Mouse (Mus musculus) forebrain, embryonic 16.5 days (tissue): Measurements from ENCODE around the gene Ddx23. TPM values are rescaled to one million over a fixed set of nuclear protein-coding genes. Genes with fewer than 3 reads are reported as not detected.

Experiments used
- ATAC-seq: fragments of 200-750 bp; cut with Nextera tagmentation; 2 replicates; pipeline ENCODE4 v1.8.0; 2017; ENCODE audit warnings: mild to moderate bottlenecking, moderate library complexity
- H3K27ac ChIP-seq: fragments of 300-500 bp; sonication (generic); 2 replicates; pipeline ENCODE4 v1.5.1; 2014; ENCODE audit warnings: low read length, control low read depth
- H3K27me3 ChIP-seq: fragments of 300-500 bp; sonication (generic); replicated peaks from 2 replicates; pipeline ENCODE4 v1.6.1; 2014; ENCODE audit warnings: low read length; ENCODE audit not compliant: control insufficient read depth, insufficient read depth
- H3K36me3 ChIP-seq: fragments of 300-500 bp; sonication (generic); 2 replicates; pipeline ENCODE4 v1.6.1; 2014; ENCODE audit not compliant: control insufficient read depth, insufficient read depth
- H3K4me1 ChIP-seq: fragments of 300-500 bp; sonication (generic); replicated peaks from 2 replicates; pipeline ENCODE4 v1.6.1; 2014; ENCODE audit warnings: low read length; ENCODE audit not compliant: control insufficient read depth, insufficient read depth
- H3K4me2 ChIP-seq: fragments of 300-500 bp; sonication (generic); 2 replicates; pipeline ENCODE4 v1.6.1; 2014; ENCODE audit warnings: mild to moderate bottlenecking, low read length, control low read depth
- H3K4me3 ChIP-seq: fragments of 300-500 bp; sonication (generic); replicated peaks from 2 replicates; pipeline ENCODE4 v1.5.1; 2014; ENCODE audit warnings: mild to moderate bottlenecking, low read length, control low read depth
- H3K9ac ChIP-seq: fragments of 300-500 bp; sonication (generic); replicated peaks from 2 replicates; pipeline ENCODE4 v1.6.1; 2014; ENCODE audit warnings: low read depth, low read length, control low read depth
- H3K9me3 ChIP-seq: fragments of 300-500 bp; sonication (generic); 2 replicates; pipeline ENCODE4 v1.6.1; 2016; ENCODE audit warnings: low read length; ENCODE audit not compliant: control insufficient read depth
- WGBS: fragments of 180-500 bp; shearing (Covaris S2); extraction: QIAGEN DNeasy Blood & Tissue Kit; methylation state at CpG from one replicate; pipeline ENCODE4 v1.1.7; 2014; 5-methylcytosine and 5-hydroxymethylcytosine counted together
- polyA plus RNA-seq: library from polyadenylated mRNA; unstranded; fragments of >200 nt; fragmentation: Nextera tagmentation; extraction: Ambion mirVana; gene quantifications from 2 replicates; pipeline ENCODE4 v1.2.1, GENCODE M21; 2015

Ddx23 gene
- polyA plus RNA-seq, 1 experiment from 2014 or later, result 25.5 TPM

DNA sequence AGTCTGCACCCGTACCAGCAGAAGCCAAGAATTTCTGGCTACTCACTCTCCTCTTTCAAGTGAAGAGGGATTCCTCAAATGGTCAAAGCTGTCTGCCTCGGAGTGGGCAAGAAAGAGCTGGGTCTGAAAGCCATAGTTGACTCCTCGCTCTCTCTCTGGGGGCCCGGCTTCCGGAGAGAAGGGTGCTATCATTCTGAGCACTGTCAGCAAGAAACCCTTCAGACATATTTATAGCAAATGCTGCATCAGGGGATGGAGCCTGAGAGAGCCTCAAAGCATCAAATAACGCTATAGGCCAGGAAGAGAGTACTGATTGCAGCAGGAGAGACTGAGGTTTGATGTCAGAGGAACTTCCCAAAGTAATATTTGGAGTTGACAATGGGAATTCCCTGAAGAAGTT lies 33.2 kb downstream of the Ddx23 start:
- Histone ChIP-seq H3K4me3 (no peak overlapping the region), H3K9ac (no peak overlapping the region), H3K27ac (no peak overlapping the region), H3K4me1 (peaks cover 32% of the 10 kb centered on the region), H3K36me3 (no peaks in the 10 kb centered on the region), H3K27me3 (peaks cover 5% of the 10 kb centered on the region; the same call in 1 of the 2 replicates), H3K4me2 (no peak overlapping the region), H3K9me3 (no peaks in the 10 kb centered on the region; the same call in 1 of the 2 replicates)
- 57% methylated on average over 6 of the region's 6 CpGs for WGBS
- no peak for ATAC-seq

DNA sequence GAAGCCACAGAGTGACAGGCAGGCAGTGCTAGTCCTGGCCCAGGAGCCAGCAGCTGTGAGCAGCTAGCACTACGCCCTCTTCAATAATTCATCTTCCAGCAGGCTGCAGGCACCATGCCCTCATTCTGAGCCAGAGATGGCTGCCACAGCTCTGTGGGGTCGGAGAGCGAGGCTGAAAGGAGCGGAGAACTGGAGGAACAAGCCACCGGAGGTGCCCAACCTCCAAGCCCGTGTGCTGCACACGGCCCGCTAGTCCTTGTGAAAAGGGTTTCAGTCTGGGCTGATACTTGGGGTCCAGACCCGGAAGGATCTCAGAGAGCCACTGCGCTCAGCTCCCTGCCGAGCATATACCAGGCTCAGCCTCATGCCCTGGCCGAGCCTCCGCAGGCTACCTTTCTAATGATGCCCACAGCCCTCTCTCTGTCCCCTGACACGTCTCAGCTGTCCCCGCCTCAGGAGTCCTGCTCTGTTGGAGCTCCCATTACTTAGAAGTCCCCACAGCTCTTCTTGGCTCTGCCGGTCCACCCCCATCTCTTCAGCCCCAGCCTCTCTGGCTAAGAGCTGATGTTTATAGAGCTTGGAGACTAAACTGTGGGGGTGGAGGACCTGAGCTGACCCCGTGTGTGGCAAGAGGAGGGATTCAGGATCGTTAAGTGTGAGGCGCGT lies 34.0 kb downstream of the Ddx23 start:
- no peaks in the 10 kb centered on the region; the same call in 1 of the 2 replicates for H3K9me3 ChIP-seq
- H3K27ac ChIP-seq, result no peak overlapping the region
- ATAC-seq, result peak; percentile 39
- peak overlapping the region; percentile 36 for H3K4me2 ChIP-seq
- 8% methylated on average over 20 of the region's 20 CpGs for WGBS
- no peaks in the 10 kb centered on the region for H3K36me3 ChIP-seq
- H3K9ac ChIP-seq, result peak overlapping the region; percentile 40; the same call in 1 of the 2 replicates
- H3K27me3 ChIP-seq, result peaks cover 5% of the 10 kb centered on the region; the same call in 1 of the 2 replicates
- peak overlapping the region; percentile 7; the same call in 1 of the 2 replicates for H3K4me3 ChIP-seq
- peaks cover 32% of the 10 kb centered on the region for H3K4me1 ChIP-seq

DNA sequence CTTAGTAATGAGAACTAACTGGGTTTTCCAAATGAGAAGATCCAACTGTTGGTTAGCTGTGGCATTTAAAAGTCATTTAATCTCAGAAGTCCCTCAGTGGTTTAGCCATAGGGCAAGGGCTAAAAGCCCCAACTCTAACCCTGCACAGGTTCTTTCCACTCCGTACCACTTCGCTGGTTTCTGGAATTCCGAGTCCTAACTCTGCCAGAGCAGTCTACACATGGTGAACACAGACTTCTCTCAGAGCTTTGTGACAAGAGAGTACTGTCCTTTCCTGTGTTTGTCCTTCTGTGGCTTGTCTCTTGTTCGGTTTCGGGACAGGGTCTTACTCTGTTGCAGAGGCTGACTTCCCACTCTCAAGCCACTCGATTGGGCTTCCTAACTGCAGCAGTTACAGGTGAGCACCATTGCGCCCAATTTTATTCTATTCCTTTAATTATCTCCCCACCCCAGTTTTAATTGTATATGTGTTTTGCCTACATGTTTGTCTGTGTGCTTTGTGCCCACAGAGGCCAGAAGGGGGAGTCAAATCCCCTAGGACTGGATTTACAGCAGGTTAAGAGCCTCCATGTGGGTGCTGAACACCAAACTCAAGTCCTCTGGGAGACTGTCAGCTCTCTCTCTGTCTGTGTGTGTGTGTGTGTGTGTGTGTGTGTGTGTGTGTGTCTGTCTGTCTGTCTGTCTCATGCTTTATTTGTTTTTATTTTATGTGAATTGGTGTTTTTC lies 36.0 kb downstream of the Ddx23 start:
- Histone ChIP-seq H3K4me2 (no peak overlapping the region), H3K27me3 (peaks cover 8% of the 10 kb centered on the region; the same call in 1 of the 2 replicates), H3K36me3 (no peaks in the 10 kb centered on the region), H3K9me3 (no peaks in the 10 kb centered on the region; the same call in 1 of the 2 replicates), H3K27ac (no peak overlapping the region), H3K4me3 (no peak overlapping the region), H3K4me1 (peaks cover 17% of the 10 kb centered on the region), H3K9ac (no peak overlapping the region)
- ATAC-seq, result no peak
- 78% methylated on average over 7 of the region's 7 CpGs for WGBS

DNA sequence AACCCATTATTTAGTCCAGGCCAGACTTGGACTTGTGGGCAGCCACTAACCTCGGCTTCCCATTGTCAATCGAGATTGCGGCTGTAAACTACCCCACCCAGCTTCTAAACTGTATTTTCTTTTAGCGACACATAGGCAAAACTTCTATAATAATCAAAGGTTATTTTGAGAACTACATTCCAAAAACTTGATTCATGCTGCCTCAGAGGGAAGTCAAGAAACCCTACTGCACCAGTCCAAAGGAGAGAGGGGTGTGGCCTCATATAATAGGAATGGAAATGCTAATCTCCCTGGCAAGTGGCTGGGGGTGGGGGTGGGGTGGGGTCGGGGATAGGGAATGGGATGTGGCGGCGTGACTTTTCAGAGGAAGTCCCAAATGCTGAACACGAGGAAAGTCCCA lies 36.6 kb downstream of the Ddx23 start:
- H3K36me3 ChIP-seq, result no peaks in the 10 kb centered on the region
- ATAC-seq, result no peak
- no peak overlapping the region for H3K27ac ChIP-seq

DNA sequence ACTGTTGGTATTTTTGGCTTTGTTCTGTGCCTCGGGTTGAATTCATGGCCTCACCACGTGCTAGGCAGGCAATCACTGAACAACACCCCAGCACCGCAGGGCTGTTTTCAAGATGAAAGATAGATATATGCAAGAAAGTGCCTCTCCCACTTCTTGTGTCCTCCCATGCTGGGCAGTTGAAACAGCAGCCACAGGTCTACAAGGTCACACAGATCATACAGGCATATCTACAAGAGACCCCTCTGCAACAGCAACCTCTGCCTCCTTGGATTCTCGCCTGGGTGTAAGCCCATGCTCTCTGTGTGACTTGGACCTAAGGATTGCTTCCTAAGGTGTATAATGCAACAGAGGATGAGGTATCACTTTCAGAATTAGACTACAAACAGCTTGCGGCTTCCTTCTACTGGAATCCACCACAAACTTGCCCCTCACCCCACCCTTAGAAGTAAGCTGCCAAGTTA lies 39.3 kb downstream of the Ddx23 start:
- Histone ChIP-seq H3K4me2 (no peak overlapping the region), H3K4me1 (peaks cover 3% of the 10 kb centered on the region), H3K27ac (no peak overlapping the region), H3K4me3 (no peak overlapping the region), H3K36me3 (no peaks in the 10 kb centered on the region), H3K9me3 (no peaks in the 10 kb centered on the region; the same call in 1 of the 2 replicates), H3K9ac (no peak overlapping the region), H3K27me3 (peaks cover 7% of the 10 kb centered on the region; the same call in 1 of the 2 replicates)
- ATAC-seq, result no peak
- WGBS, result 49% methylated on average over 5 of the region's 5 CpGs

More for the DNA sequence above, 36.6 kb downstream of the Ddx23 start:
- Histone ChIP-seq H3K4me2 (no peak overlapping the region), H3K9ac (no peak overlapping the region), H3K27me3 (peaks cover 6% of the 10 kb centered on the region; the same call in 1 of the 2 replicates), H3K4me3 (no peak overlapping the region), H3K9me3 (no peaks in the 10 kb centered on the region; the same call in 1 of the 2 replicates), H3K4me1 (peaks cover 12% of the 10 kb centered on the region)
- WGBS, result 24% methylated on average over 8 of the region's 8 CpGs

DNA sequence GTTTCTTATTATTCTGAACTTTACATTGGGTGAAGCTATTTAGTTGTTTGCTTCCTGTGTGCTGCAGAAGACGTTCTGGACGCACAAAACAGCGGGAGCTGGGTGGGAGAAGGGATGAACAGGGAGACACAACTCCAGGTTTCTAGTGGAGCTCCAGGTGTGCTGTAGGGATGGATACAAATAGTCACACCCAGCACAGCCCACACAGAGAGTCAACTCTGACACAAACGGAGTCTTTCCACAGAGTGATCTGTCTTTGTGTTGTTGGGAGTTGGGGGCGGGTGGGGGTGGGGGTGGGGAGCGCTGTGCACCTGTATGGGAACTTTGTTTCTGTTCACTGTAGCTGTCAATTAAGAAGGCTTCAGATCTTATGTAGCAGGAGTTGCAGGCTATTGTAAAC lies 40.0 kb downstream of the Ddx23 start:
- no peak overlapping the region for H3K9ac ChIP-seq
- no peaks in the 10 kb centered on the region for H3K4me1 ChIP-seq
- H3K4me2 ChIP-seq, result no peak overlapping the region
- no peak for ATAC-seq
- no peak overlapping the region for H3K27ac ChIP-seq
- WGBS, result 15% methylated on average over 6 of the region's 6 CpGs
- H3K27me3 ChIP-seq, result peaks cover 10% of the 10 kb centered on the region
- H3K4me3 ChIP-seq, result no peak overlapping the region
- H3K9me3 ChIP-seq, result no peaks in the 10 kb centered on the region; the same call in 1 of the 2 replicates
- no peaks in the 10 kb centered on the region for H3K36me3 ChIP-seq

DNA sequence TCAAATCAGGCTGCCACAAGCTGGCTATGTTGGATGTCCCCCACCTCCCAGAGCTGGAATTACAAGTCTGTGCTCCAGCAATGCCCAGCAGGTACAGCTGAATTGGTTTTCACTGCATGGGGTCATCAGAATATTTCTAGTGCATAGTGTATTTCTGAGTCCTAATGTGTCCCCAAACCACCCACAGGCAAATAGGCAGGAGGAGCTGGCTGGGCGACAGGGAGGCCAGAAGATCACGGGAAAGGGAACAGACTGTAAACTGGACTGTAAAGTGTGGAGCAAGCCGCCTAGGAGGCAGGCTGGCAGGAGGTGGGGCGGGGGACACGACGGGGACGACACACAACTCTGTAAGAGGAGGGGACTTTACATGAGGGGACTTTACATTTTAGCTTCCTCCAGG lies 40.5 kb downstream of the Ddx23 start:
- H3K4me2 ChIP-seq, result no peak overlapping the region
- H3K9ac ChIP-seq, result no peak overlapping the region
- no peak overlapping the region for H3K4me3 ChIP-seq
- ATAC-seq, result no peak
- 7% methylated on average over 7 of the region's 7 CpGs for WGBS
- H3K36me3 ChIP-seq, result no peaks in the 10 kb centered on the region
- no peaks in the 10 kb centered on the region for H3K4me1 ChIP-seq
- H3K27me3 ChIP-seq, result peaks cover 10% of the 10 kb centered on the region
- no peaks in the 10 kb centered on the region; the same call in 1 of the 2 replicates for H3K9me3 ChIP-seq
- no peak overlapping the region for H3K27ac ChIP-seq

DNA sequence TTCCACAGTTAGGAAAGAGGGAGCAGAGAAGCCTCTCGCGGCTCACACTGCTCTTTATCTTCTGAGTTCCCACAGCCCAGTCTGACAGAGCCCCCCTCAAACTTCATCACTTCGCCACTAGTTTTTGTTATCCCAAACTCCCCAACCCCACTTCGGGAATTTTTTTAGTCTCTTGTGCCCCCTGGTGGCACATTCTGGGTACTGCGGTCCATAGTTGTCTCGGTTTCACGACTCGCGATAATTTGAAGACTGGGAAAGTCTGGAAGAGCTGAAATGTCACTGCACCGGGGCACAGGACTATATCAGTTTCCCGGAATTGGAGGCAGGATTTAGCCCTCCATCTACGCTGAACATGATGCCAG lies 45.5 kb downstream of the Ddx23 start:
- no peak overlapping the region for H3K27ac ChIP-seq
- no peak overlapping the region for H3K4me2 ChIP-seq
- peaks cover 8% of the 10 kb centered on the region for H3K27me3 ChIP-seq
- H3K9ac ChIP-seq, result no peak overlapping the region
- 2% methylated on average over 12 of the region's 12 CpGs for WGBS
- peak; percentile 31; the same call in 1 of the 2 replicates for ATAC-seq
- H3K4me1 ChIP-seq, result peaks cover 5% of the 10 kb centered on the region; the same call in 1 of the 2 replicates
- H3K36me3 ChIP-seq, result no peaks in the 10 kb centered on the region
- no peak overlapping the region for H3K4me3 ChIP-seq
- H3K9me3 ChIP-seq, result no peaks in the 10 kb centered on the region; the same call in 1 of the 2 replicates
